Mouse (Mus musculus) liver, embryonic 11.5 days (tissue): ENCODE data around the gene Slc9a9. TPM values are rescaled to one million over a fixed set of nuclear protein-coding genes. Genes with fewer than 3 reads are reported as not detected.
A peak's percentile ranks its signal among the peaks of the same experiment; 100 is the strongest.

Experiments
- ATAC-seq: fragments of 200-750 bp; cut with Nextera tagmentation; replicated peaks from 2 replicates; pipeline ENCODE4 v1.8.0; 2017; ENCODE audit warnings: moderate number of reproducible peaks, mild to moderate bottlenecking, moderate TSS enrichment, moderate library complexity; ENCODE audit not compliant: low FRiP score
- DNase-seq: peaks from one replicate; pipeline ENCODE4 v3.0.0-alpha.2; 2017; ENCODE audit warnings: low spot score
- H3K27ac ChIP-seq: fragments of 300-500 bp; sonication (generic); 2 replicates; pipeline ENCODE4 v1.5.1; 2014; ENCODE audit warnings: mild to moderate bottlenecking, low read depth, low read length, control low read depth
- H3K27me3 ChIP-seq: fragments of 300-500 bp; sonication (generic); replicated peaks from 2 replicates; pipeline ENCODE4 v1.6.1; 2014; ENCODE audit warnings: low read length, mixed read lengths; ENCODE audit not compliant: control insufficient read depth, insufficient read depth
- H3K36me3 ChIP-seq: fragments of 300-500 bp; sonication (generic); 2 replicates; pipeline ENCODE4 v1.6.1; 2014; ENCODE audit warnings: mild to moderate bottlenecking, low read length, moderate library complexity, mixed read lengths; ENCODE audit not compliant: control insufficient read depth, insufficient read depth
- H3K4me1 ChIP-seq: fragments of 300-500 bp; sonication (generic); replicated peaks from 2 replicates; pipeline ENCODE4 v1.6.1; 2014; ENCODE audit warnings: low read length, mixed read lengths; ENCODE audit not compliant: control insufficient read depth, insufficient read depth
- H3K4me2 ChIP-seq: fragments of 300-500 bp; sonication (generic); 2 replicates; pipeline ENCODE4 v1.6.1; 2014; ENCODE audit warnings: mild to moderate bottlenecking, control low read depth, moderate library complexity
- H3K4me3 ChIP-seq: fragments of 300-500 bp; sonication (generic); 2 replicates; pipeline ENCODE4 v1.5.1; 2014; ENCODE audit warnings: low read depth, low read length, control low read depth
- H3K9ac ChIP-seq: fragments of 300-500 bp; sonication (generic); 2 replicates; pipeline ENCODE4 v1.6.1; 2014; ENCODE audit warnings: low read depth, low read length, control low read depth
- H3K9me3 ChIP-seq: fragments of 300-500 bp; sonication (generic); 2 replicates; pipeline ENCODE4 v1.6.1; 2016; ENCODE audit warnings: low read length, inconsistent platforms, mixed read lengths; ENCODE audit not compliant: control insufficient read depth
- WGBS: fragments of 180-500 bp; shearing (Covaris S2); extraction: QIAGEN DNeasy Blood & Tissue Kit; methylation state at CpG from one replicate; pipeline ENCODE4 v1.1.7; 2014; 5-methylcytosine and 5-hydroxymethylcytosine counted together
- polyA plus RNA-seq: library from polyadenylated mRNA; unstranded; fragments of >200 nt; fragmentation: Nextera tagmentation; extraction: Ambion mirVana; gene quantifications from 2 replicates; pipeline ENCODE4 v1.2.1, GENCODE M21; 2014

Gene Slc9a9
- polyA plus RNA-seq, 1 experiment from 2014 or later = 1.9 TPM

GRCm38 (mm10) chr9:94691311-94692087 is 21.8 kb downstream of the Slc9a9 start:
- no peaks in the 10 kb centered on the region for H3K9me3 ChIP-seq
- DNase-seq (no peak), ATAC-seq (no peak)
- H3K9ac ChIP-seq = no peak overlapping the region
- H3K4me1 ChIP-seq = peaks cover 21% of the 10 kb centered on the region
- no peaks in the 10 kb centered on the region for H3K27me3 ChIP-seq
- H3K36me3 ChIP-seq = no peaks in the 10 kb centered on the region
- peak overlapping the region; percentile 62; the same call in 1 of the 2 replicates for H3K27ac ChIP-seq
- 33% methylated on average over 10 of the region's 10 CpGs for WGBS
- H3K4me3 ChIP-seq = no peak overlapping the region
- peak overlapping the region; percentile 27 for H3K4me2 ChIP-seq

- no peak for DNase-seq
- Histone ChIP-seq H3K36me3 (no peaks in the 10 kb centered on the region), H3K4me3 (no peak overlapping the region), H3K9me3 (no peaks in the 10 kb centered on the region), H3K9ac (no peak overlapping the region), H3K27me3 (no peaks in the 10 kb centered on the region), H3K27ac (peak overlapping the region; percentile 62; the same call in 1 of the 2 replicates), H3K4me2 (peak overlapping the region; percentile 20; the same call in 1 of the 2 replicates), H3K4me1 (peaks cover 21% of the 10 kb centered on the region)
- no peak for ATAC-seq
- 19% methylated on average over 7 of the region's 7 CpGs for WGBS
Measured at GRCm38 (mm10) chr9:94692122-94692521, 22.4 kb downstream of the Slc9a9 start.

- Histone ChIP-seq H3K27me3 (no peaks in the 10 kb centered on the region), H3K36me3 (no peaks in the 10 kb centered on the region), H3K9ac (no peak overlapping the region), H3K4me1 (peaks cover 21% of the 10 kb centered on the region), H3K4me2 (peak overlapping the region; percentile 41), H3K4me3 (no peak overlapping the region), H3K27ac (peak overlapping the region; percentile 74; the same call in 1 of the 2 replicates), H3K9me3 (no peaks in the 10 kb centered on the region)
- DNase-seq = no peak
- peak; percentile 70 for ATAC-seq
- WGBS = 44% methylated on average over 4 of the region's 4 CpGs
Measured at GRCm38 (mm10) chr9:94694243-94694642, 24.5 kb downstream of the Slc9a9 start.

GRCm38 (mm10) chr9:94694983-94695382 is 25.3 kb downstream of the Slc9a9 start:
- no peaks in the 10 kb centered on the region for H3K27me3 ChIP-seq
- no peaks in the 10 kb centered on the region for H3K36me3 ChIP-seq
- peak overlapping the region; percentile 41 for H3K4me2 ChIP-seq
- no peak overlapping the region for H3K9ac ChIP-seq
- no peak overlapping the region for H3K4me3 ChIP-seq
- ATAC-seq (peak; percentile 78), DNase-seq (no peak)
- H3K27ac ChIP-seq = peak overlapping the region; percentile 74
- H3K4me1 ChIP-seq = peaks cover 21% of the 10 kb centered on the region
- no peaks in the 10 kb centered on the region for H3K9me3 ChIP-seq
- WGBS = 36% methylated on average over 3 of the region's 3 CpGs

GRCm38 (mm10) chr9:94696539-94697079 is 26.9 kb downstream of the Slc9a9 start:
- peak; percentile 70 for ATAC-seq

GRCm38 (mm10) chr9:94698175-94698574 is 28.5 kb downstream of the Slc9a9 start:
- Histone ChIP-seq H3K4me1 (peaks cover 15% of the 10 kb centered on the region), H3K4me3 (no peak overlapping the region), H3K36me3 (no peaks in the 10 kb centered on the region), H3K9me3 (no peaks in the 10 kb centered on the region), H3K4me2 (no peak overlapping the region), H3K27me3 (no peaks in the 10 kb centered on the region), H3K9ac (no peak overlapping the region), H3K27ac (no peak overlapping the region)
- WGBS = 67% methylated on average over 2 of the region's 2 CpGs
- ATAC-seq (no peak), DNase-seq (no peak)

More at GRCm38 (mm10) chr9:94696539-94697079, 26.9 kb downstream of the Slc9a9 start:
- no peak overlapping the region for H3K9ac ChIP-seq
- H3K4me1 ChIP-seq = peaks cover 21% of the 10 kb centered on the region
- no peaks in the 10 kb centered on the region for H3K9me3 ChIP-seq
- H3K27me3 ChIP-seq = no peaks in the 10 kb centered on the region
- H3K36me3 ChIP-seq = no peaks in the 10 kb centered on the region
- DNase-seq = no peak
- no peak overlapping the region for H3K4me3 ChIP-seq
- H3K4me2 ChIP-seq = no peak overlapping the region
- H3K27ac ChIP-seq = no peak overlapping the region
- WGBS = 47% methylated on average over 9 of the region's 9 CpGs

- no peak overlapping the region for H3K9ac ChIP-seq
- no peaks in the 10 kb centered on the region for H3K36me3 ChIP-seq
- H3K9me3 ChIP-seq = no peaks in the 10 kb centered on the region
- peaks cover 6% of the 10 kb centered on the region for H3K4me1 ChIP-seq
- 87% methylated on average over 1 of the region's 1 CpGs for WGBS
- no peak for ATAC-seq
- H3K4me3 ChIP-seq = no peak overlapping the region
- DNase-seq = no peak
- H3K27me3 ChIP-seq = no peaks in the 10 kb centered on the region
- no peak overlapping the region for H3K4me2 ChIP-seq
- H3K27ac ChIP-seq = no peak overlapping the region
Measured at GRCm38 (mm10) chr9:94700549-94700948, 30.8 kb downstream of the Slc9a9 start.

- Histone ChIP-seq H3K4me1 (no peaks in the 10 kb centered on the region), H3K27me3 (no peaks in the 10 kb centered on the region), H3K9ac (no peak overlapping the region), H3K4me3 (no peak overlapping the region), H3K4me2 (no peak overlapping the region), H3K36me3 (no peaks in the 10 kb centered on the region), H3K27ac (no peak overlapping the region), H3K9me3 (no peaks in the 10 kb centered on the region)
- ATAC-seq (no peak), DNase-seq (no peak)
- 67% methylated on average over 6 of the region's 6 CpGs for WGBS
Measured at GRCm38 (mm10) chr9:94701193-94701869, 31.6 kb downstream of the Slc9a9 start.
